Mouse (Mus musculus) liver, embryonic 14.5 days (tissue): ENCODE measurements around the gene Gli2. TPM values are rescaled to one million over a fixed set of nuclear protein-coding genes. Genes with fewer than 3 reads are reported as not detected.
A peak's percentile ranks its signal among the peaks of the same experiment; 100 is the strongest.

ENCODE experiments used
- ATAC-seq: fragments of 200-750 bp; cut with Nextera tagmentation; 2 replicates; pipeline ENCODE4 v1.8.0; 2017; ENCODE audit warnings: moderate number of reproducible peaks, mild to moderate bottlenecking, moderate library complexity; ENCODE audit not compliant: insufficient read depth
- DNase-seq, 3 experiments: peaks; one replicate each; pipeline ENCODE4 v3.0.0-alpha.2; 2012 to 2013; ENCODE audit warnings: low read depth in 3 of 3, low spot score in 3 of 3
- H3K27ac ChIP-seq: fragments of 300-500 bp; sonication (generic); 2 replicates; pipeline ENCODE4 v1.5.1; 2014; ENCODE audit warnings: moderate library complexity, mild to moderate bottlenecking, control low read depth, inconsistent platforms
- H3K27me3 ChIP-seq: fragments of 300-500 bp; sonication (generic); 2 replicates; pipeline ENCODE4 v1.6.1; 2014; ENCODE audit warnings: mild to moderate bottlenecking, low read length, moderate library complexity; ENCODE audit not compliant: control insufficient read depth, insufficient read depth
- H3K36me3 ChIP-seq: fragments of 300-500 bp; sonication (generic); replicated peaks from 2 replicates; pipeline ENCODE4 v1.6.1; 2014; ENCODE audit warnings: low read depth; ENCODE audit not compliant: control insufficient read depth, insufficient read depth
- H3K4me1 ChIP-seq, 2 experiments: fragments of 200-500 bp in 1 of 2; fragments of 300-500 bp in 1 of 2; sonication (generic) in 1 of 2; replicated peaks; 2 replicates each; pipeline ENCODE4 v1.6.1; 2012 to 2014; ENCODE audit warnings: antibody characterized with exemption in 1 of 2, inconsistent platforms in 1 of 2, low read length in 1 of 2; ENCODE audit not compliant: control insufficient read depth in 2 of 2, insufficient read depth in 2 of 2
- H3K4me2 ChIP-seq: fragments of 300-500 bp; sonication (generic); 2 replicates; pipeline ENCODE4 v1.6.1; 2014; ENCODE audit warnings: low read depth, mild to moderate bottlenecking, control low read depth, moderate library complexity
- H3K4me3 ChIP-seq, 2 experiments: fragments of 200-500 bp in 1 of 2; fragments of 300-500 bp in 1 of 2; sonication (generic) in 1 of 2; 2 replicates each; pipeline ENCODE4 v1.5.1; 2012 to 2014; ENCODE audit warnings: low read depth in 2 of 2, low read length in 2 of 2, mild to moderate bottlenecking in 2 of 2, control low read depth in 1 of 2, inconsistent platforms in 1 of 2, moderate library complexity in 1 of 2; ENCODE audit not compliant: insufficient read depth in 1 of 2
- H3K9ac ChIP-seq: fragments of 300-500 bp; sonication (generic); replicated peaks from 2 replicates; pipeline ENCODE4 v1.6.1; 2014; ENCODE audit warnings: mild to moderate bottlenecking, control low read depth, moderate library complexity
- H3K9me3 ChIP-seq: fragments of 300-500 bp; sonication (generic); 2 replicates; pipeline ENCODE4 v1.6.1; 2016; ENCODE audit warnings: low read length, mixed read lengths; ENCODE audit not compliant: control insufficient read depth
- CTCF ChIP-seq: IDR thresholded peaks from 2 replicates; pipeline ENCODE4 v1.5.1; 2016; ENCODE audit warnings: antibody characterized with exemption, low read depth, control low read depth
- EP300 ChIP-seq: IDR thresholded peaks from 2 replicates; pipeline ENCODE4 v1.6.1; 2016; ENCODE audit warnings: antibody characterized with exemption, low read depth
- WGBS: fragments of 180-500 bp; shearing (Covaris S2); extraction: QIAGEN DNeasy Blood & Tissue Kit; methylation state at CpG from one replicate; pipeline ENCODE4 v1.1.7; 2014; ENCODE audit not compliant: insufficient replicate concordance; 5-methylcytosine and 5-hydroxymethylcytosine counted together
- polyA plus RNA-seq, 2 experiments: library from polyadenylated mRNA; depleted of rRNA in 1 of 2; stranded (reverse) in 1 of 2; unstranded in 1 of 2; fragments of >200 nt; fragmentation: Nextera tagmentation in 1 of 2; extraction: Ambion mirVana in 1 of 2; gene quantifications; 2 replicates each; pipeline versions ENCODE4 v1.2.1 to v1.2.3; 2012 to 2014

Gene Gli2
- polyA plus RNA-seq, 2 experiments = 0.04 to 0.26 TPM

DNA sequence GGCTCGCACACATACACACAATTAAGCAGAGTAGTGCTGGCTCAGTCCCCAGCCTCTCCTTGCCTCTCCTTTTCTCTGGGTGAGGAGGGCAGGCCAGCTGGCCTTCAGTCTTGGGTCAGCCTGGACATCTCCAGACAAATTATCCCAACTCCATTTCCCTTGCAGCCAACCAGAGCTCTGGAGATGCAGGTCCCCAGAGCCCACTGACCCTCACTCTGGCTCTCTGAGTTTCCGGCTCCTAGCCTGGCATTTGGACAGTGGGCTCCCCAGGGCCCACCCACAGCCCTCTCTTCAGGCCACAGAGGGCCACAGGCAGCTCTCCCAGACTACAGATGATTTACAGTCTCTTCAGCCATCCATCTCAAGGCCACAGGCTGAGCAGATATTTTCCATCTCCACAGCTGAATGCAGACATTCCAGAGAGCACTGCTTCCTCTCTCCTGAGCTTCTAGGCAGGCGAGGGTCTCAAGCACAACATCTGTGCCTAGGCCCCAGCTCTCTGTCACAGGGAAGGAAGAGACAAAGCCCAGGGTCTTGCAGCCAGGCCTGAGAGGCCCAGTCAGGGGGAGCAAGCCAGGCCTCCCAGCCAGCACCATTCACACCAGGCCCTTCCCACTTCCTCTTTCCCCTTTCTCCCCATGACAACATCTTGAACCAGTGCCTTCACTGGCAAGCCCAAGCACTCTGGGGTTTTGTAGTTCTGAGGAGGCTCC is 19.8 kb downstream of the Gli2 start:
- TF ChIP-seq CTCF (no peak), EP300 (no peak)
- no peaks in the 10 kb centered on the region for H3K36me3 ChIP-seq
- DNase-seq (no peak), ATAC-seq (no peak; the same call in 1 of the 2 replicates)
- H3K9ac ChIP-seq = no peak overlapping the region
- no peaks in the 10 kb centered on the region for H3K4me1 ChIP-seq
- H3K4me2 ChIP-seq = no peak overlapping the region
- no peak overlapping the region for H3K27ac ChIP-seq
- no peaks in the 10 kb centered on the region for H3K27me3 ChIP-seq
- WGBS = 43% methylated on average over 3 of the region's 3 CpGs
- H3K4me3 ChIP-seq = no peak overlapping the region
- no peaks in the 10 kb centered on the region for H3K9me3 ChIP-seq

GRCm38 (mm10) chr1:119031185-119031584 is 22.2 kb downstream of the Gli2 start:
- DNase-seq = peak in 2 of 3 experiments; percentile 14 to 22

DNA sequence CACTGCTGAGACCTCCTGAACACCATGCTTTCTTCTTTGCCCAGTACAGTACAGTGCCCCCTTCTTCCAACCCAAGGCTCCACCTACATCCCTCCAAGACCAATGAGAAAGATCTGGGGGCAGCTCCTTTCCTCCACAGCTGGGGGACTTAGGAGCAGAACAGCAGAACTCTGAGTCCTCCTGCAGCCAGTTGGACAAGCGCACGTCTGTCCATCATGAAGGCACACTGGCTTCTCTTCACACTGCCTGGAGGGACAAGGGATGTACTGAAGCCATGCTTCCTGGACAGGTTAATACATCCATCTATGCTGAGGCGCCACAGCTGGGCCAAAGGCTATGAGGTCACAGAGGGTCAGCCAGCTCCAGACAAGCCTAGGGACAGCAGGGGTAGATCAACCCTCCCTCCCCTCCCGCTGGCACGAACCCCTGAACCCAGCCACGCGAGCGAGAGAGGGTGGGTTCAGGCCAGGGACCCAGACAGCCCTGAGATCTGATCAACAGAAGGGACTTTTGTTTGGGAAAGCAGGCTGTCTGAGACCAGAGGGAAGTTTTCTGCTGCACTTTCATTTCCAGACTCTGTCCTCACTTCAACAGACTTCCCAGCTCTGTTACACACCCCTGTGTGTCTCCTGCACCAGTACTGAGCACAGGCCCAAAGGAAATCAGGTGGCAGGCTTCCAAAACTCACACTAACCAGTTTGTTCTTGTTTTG is 27.6 kb downstream of the Gli2 start:
- H3K4me2 ChIP-seq = no peak overlapping the region
- no peak overlapping the region for H3K9ac ChIP-seq
- 0 out of 4 replicates have a peak, but pooled peaks cover 0 to 5% of the 10 kb centered on the region in 2 experiments for H3K4me1 ChIP-seq
- DNase-seq (no peak), ATAC-seq (no peak)
- no peaks in the 10 kb centered on the region for H3K9me3 ChIP-seq
- H3K4me3 ChIP-seq = no peak overlapping the region
- H3K36me3 ChIP-seq = no peaks in the 10 kb centered on the region
- H3K27me3 ChIP-seq = no peaks in the 10 kb centered on the region
- no peak for TF ChIP-seq CTCF
- WGBS = 60% methylated on average over 8 of the region's 8 CpGs
- H3K27ac ChIP-seq = no peak overlapping the region

More at GRCm38 (mm10) chr1:119031185-119031584, 22.2 kb downstream of the Gli2 start:
- Histone ChIP-seq H3K9me3 (no peaks in the 10 kb centered on the region), H3K4me1 (0 out of 4 replicates have a peak, but pooled peaks cover 0 to 2% of the 10 kb centered on the region in 2 experiments), H3K27ac (no peak overlapping the region), H3K4me3 (no peak overlapping the region), H3K4me2 (no peak overlapping the region), H3K27me3 (no peaks in the 10 kb centered on the region), H3K9ac (no peak overlapping the region), H3K36me3 (no peaks in the 10 kb centered on the region)
- 39% methylated on average over 6 of the region's 6 CpGs for WGBS
- ATAC-seq = no peak
- TF ChIP-seq EP300 (no peak), CTCF (no peak)

- no peak overlapping the region for H3K9ac ChIP-seq
- H3K4me1 ChIP-seq = 0 out of 4 replicates have a peak, but pooled peaks cover 0 to 5% of the 10 kb centered on the region in 2 experiments
- H3K27ac ChIP-seq = no peak overlapping the region
- DNase-seq (no peak), ATAC-seq (no peak)
- H3K36me3 ChIP-seq = no peaks in the 10 kb centered on the region
- H3K27me3 ChIP-seq = no peaks in the 10 kb centered on the region
- no peak overlapping the region for H3K4me2 ChIP-seq
- WGBS = 77% methylated on average over 1 of the region's 1 CpGs
- H3K4me3 ChIP-seq = no peak overlapping the region
- TF ChIP-seq CTCF (no peak), EP300 (no peak)
- no peaks in the 10 kb centered on the region for H3K9me3 ChIP-seq
These were observed 31.1 kb downstream of the Gli2 start for GRCm38 (mm10) chr1:119022311-119022710.

DNA sequence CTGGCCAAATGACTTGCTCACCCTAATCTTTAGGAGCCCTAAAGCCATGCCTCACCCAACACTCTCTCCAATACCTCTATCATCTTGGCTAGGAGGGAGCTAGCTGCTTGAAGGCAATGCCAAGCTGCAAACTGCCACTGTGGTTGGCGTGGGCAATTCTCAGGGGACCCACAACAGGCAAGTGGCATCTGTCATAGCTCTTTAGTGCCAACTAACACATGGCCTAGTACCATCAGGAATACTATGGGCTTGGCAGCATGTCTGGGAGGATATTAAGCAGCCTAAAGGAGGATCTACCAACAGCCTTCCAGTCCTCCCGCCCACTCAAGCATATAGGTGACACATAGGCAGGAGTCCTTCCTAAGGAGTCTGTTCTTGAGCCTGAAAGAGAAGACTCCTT is 33.3 kb downstream of the Gli2 start:
- Histone ChIP-seq H3K27me3 (no peaks in the 10 kb centered on the region), H3K4me1 (no peaks in the 10 kb centered on the region), H3K9me3 (no peaks in the 10 kb centered on the region), H3K4me3 (no peak overlapping the region), H3K27ac (no peak overlapping the region), H3K4me2 (no peak overlapping the region), H3K9ac (no peak overlapping the region), H3K36me3 (no peaks in the 10 kb centered on the region)
- ATAC-seq (no peak), DNase-seq (no peak)
- TF ChIP-seq CTCF (no peak), EP300 (no peak)
- 49% methylated on average over 2 of the region's 2 CpGs for WGBS
